Mouse (Mus musculus): ENCODE results near the gene Tmc5.

GRCm38 (mm10) chr7:118611933-118612332 is 14.8 kb downstream of the Tmc5 start:
- no peak for TF ChIP-seq CHD2 (IDR thresholded peaks at IDR 0.05; ENCODE audit: low read depth, low read length)
- no peak for TF ChIP-seq ZC3H11A (IDR thresholded peaks at IDR 0.05; ENCODE audit: borderline replicate concordance, low read depth, low read length)
- TF ChIP-seq MAFK (IDR thresholded peaks at IDR 0.05; ENCODE audit: insufficient read depth, low read depth, low read length), result no peak
